Mouse (Mus musculus) liver, embryonic 16.5 days (tissue): Measurements from ENCODE around the gene Cacna1g. TPM values are rescaled to one million over a fixed set of nuclear protein-coding genes. Genes with fewer than 3 reads are reported as not detected.

Source experiments
- ATAC-seq: fragments of 200-750 bp; cut with Nextera tagmentation; 2 replicates; pipeline ENCODE4 v1.8.0; 2017; ENCODE audit warnings: low read depth, mild to moderate bottlenecking, moderate number of reproducible peaks, moderate library complexity
- H3K27ac ChIP-seq: fragments of 300-500 bp; sonication (generic); 2 replicates; pipeline ENCODE4 v1.5.1; 2014; ENCODE audit warnings: mild to moderate bottlenecking, low read length
- H3K27me3 ChIP-seq: fragments of 300-500 bp; sonication (generic); 2 replicates; pipeline ENCODE4 v1.6.1; 2014; ENCODE audit warnings: low read depth, low read length, mixed read lengths; ENCODE audit not compliant: control insufficient read depth, insufficient read depth
- H3K36me3 ChIP-seq: fragments of 300-500 bp; sonication (generic); 2 replicates; pipeline ENCODE4 v1.6.1; 2014; ENCODE audit warnings: mild to moderate bottlenecking; ENCODE audit not compliant: control insufficient read depth, insufficient read depth
- H3K4me1 ChIP-seq: fragments of 300-500 bp; sonication (generic); 2 replicates; pipeline ENCODE4 v1.6.1; 2014; ENCODE audit warnings: low read depth, low read length, mixed read lengths; ENCODE audit not compliant: control insufficient read depth
- H3K4me2 ChIP-seq: fragments of 300-500 bp; sonication (generic); 2 replicates; pipeline ENCODE4 v1.6.1; 2014; ENCODE audit warnings: low read depth, low read length, mixed read lengths
- H3K4me3 ChIP-seq: fragments of 300-500 bp; sonication (generic); 2 replicates; pipeline ENCODE4 v1.5.1; 2014; ENCODE audit warnings: low read depth, mild to moderate bottlenecking, low read length
- H3K9ac ChIP-seq: fragments of 300-500 bp; sonication (generic); 2 replicates; pipeline ENCODE4 v1.6.1; 2014; ENCODE audit warnings: low read depth, low read length
- H3K9me3 ChIP-seq: fragments of 300-500 bp; sonication (generic); replicated peaks from 2 replicates; pipeline ENCODE4 v1.6.1; 2016; ENCODE audit warnings: low read length; ENCODE audit not compliant: control insufficient read depth
- WGBS: fragments of 180-500 bp; shearing (Covaris S2); extraction: QIAGEN DNeasy Blood & Tissue Kit; methylation state at CpG from one replicate; pipeline ENCODE4 v1.1.7; 2014; ENCODE audit not compliant: insufficient replicate concordance; 5-methylcytosine and 5-hydroxymethylcytosine counted together
- polyA plus RNA-seq: library from polyadenylated mRNA; unstranded; fragments of >200 nt; fragmentation: Nextera tagmentation; extraction: Ambion mirVana; gene quantifications from 2 replicates; pipeline ENCODE4 v1.2.1, GENCODE M21; 2015

Gene Cacna1g
- polyA plus RNA-seq, 1 experiment from 2014 or later = 1.9 TPM

- H3K36me3 ChIP-seq = no peaks in the 10 kb centered on the region
- H3K9me3 ChIP-seq = no peaks in the 10 kb centered on the region
- H3K4me3 ChIP-seq = no peak overlapping the region
- 37% methylated on average over 4 of the region's 4 CpGs for WGBS
- no peak overlapping the region for H3K27ac ChIP-seq
- H3K9ac ChIP-seq = no peak overlapping the region
- H3K27me3 ChIP-seq = peaks cover 4% of the 10 kb centered on the region; the same call in 1 of the 2 replicates
- H3K4me1 ChIP-seq = no peaks in the 10 kb centered on the region
- no peak overlapping the region for H3K4me2 ChIP-seq
- ATAC-seq = no peak
These were observed 28.7 kb downstream of the Cacna1g start for GRCm38 (mm10) chr11:94445300-94445699.

- peaks cover 4% of the 10 kb centered on the region; the same call in 1 of the 2 replicates for H3K27me3 ChIP-seq
- no peaks in the 10 kb centered on the region for H3K36me3 ChIP-seq
- H3K4me3 ChIP-seq = no peak overlapping the region
- WGBS = 64% methylated on average over 5 of the region's 5 CpGs
- no peaks in the 10 kb centered on the region for H3K9me3 ChIP-seq
- no peak overlapping the region for H3K27ac ChIP-seq
- H3K4me2 ChIP-seq = no peak overlapping the region
- H3K9ac ChIP-seq = no peak overlapping the region
- ATAC-seq = no peak
- H3K4me1 ChIP-seq = no peaks in the 10 kb centered on the region
These were observed 29.2 kb downstream of the Cacna1g start for GRCm38 (mm10) chr11:94444829-94445228.

- Histone ChIP-seq H3K27ac (no peak overlapping the region), H3K9me3 (no peaks in the 10 kb centered on the region), H3K27me3 (peaks cover 4% of the 10 kb centered on the region; the same call in 1 of the 2 replicates), H3K4me3 (no peak overlapping the region), H3K36me3 (no peaks in the 10 kb centered on the region), H3K4me2 (no peak overlapping the region), H3K9ac (no peak overlapping the region), H3K4me1 (no peaks in the 10 kb centered on the region)
- ATAC-seq = no peak
- whole genome bisulfite sequencing = 65% methylated on average over 9 of the region's 9 CpGs
These were observed 32.2 kb downstream of the Cacna1g start for GRCm38 (mm10) chr11:94441752-94442151.

- H3K9ac ChIP-seq = no peak overlapping the region
- 48% methylated on average over 7 of the region's 7 CpGs for WGBS
- H3K9me3 ChIP-seq = no peaks in the 10 kb centered on the region
- no peak for ATAC-seq
- no peak overlapping the region for H3K27ac ChIP-seq
- H3K4me2 ChIP-seq = no peak overlapping the region
- H3K4me3 ChIP-seq = no peak overlapping the region
- H3K4me1 ChIP-seq = no peaks in the 10 kb centered on the region
- peaks cover 4% of the 10 kb centered on the region; the same call in 1 of the 2 replicates for H3K27me3 ChIP-seq
- no peaks in the 10 kb centered on the region for H3K36me3 ChIP-seq
These were observed 32.9 kb downstream of the Cacna1g start for GRCm38 (mm10) chr11:94441122-94441521.

- Histone ChIP-seq H3K4me2 (no peak overlapping the region), H3K9ac (no peak overlapping the region), H3K36me3 (no peaks in the 10 kb centered on the region), H3K4me1 (no peaks in the 10 kb centered on the region), H3K27me3 (peaks cover 4% of the 10 kb centered on the region; the same call in 1 of the 2 replicates), H3K4me3 (no peak overlapping the region), H3K9me3 (no peaks in the 10 kb centered on the region), H3K27ac (no peak overlapping the region)
- no peak for ATAC-seq
- 82% methylated on average over 6 of the region's 6 CpGs for WGBS
These were observed 33.6 kb downstream of the Cacna1g start for GRCm38 (mm10) chr11:94440421-94440820.

- no peak overlapping the region for H3K4me3 ChIP-seq
- no peak overlapping the region for H3K27ac ChIP-seq
- 28% methylated on average over 9 of the region's 9 CpGs for WGBS
These were observed 44.9 kb downstream of the Cacna1g start for GRCm38 (mm10) chr11:94429011-94429651.

GRCm38 (mm10) chr11:94428091-94428835 lies 45.7 kb downstream of the Cacna1g start:
- Histone ChIP-seq H3K9ac (no peak overlapping the region), H3K27ac (no peak overlapping the region), H3K9me3 (no peaks in the 10 kb centered on the region), H3K27me3 (peaks cover 14% of the 10 kb centered on the region), H3K4me1 (no peaks in the 10 kb centered on the region), H3K4me2 (no peak overlapping the region), H3K36me3 (no peaks in the 10 kb centered on the region), H3K4me3 (no peak overlapping the region)
- no peak for ATAC-seq
- WGBS = 17% methylated on average over 4 of the region's 4 CpGs

More at GRCm38 (mm10) chr11:94429011-94429651, 44.9 kb downstream of the Cacna1g start:
- H3K27me3 ChIP-seq = peaks cover 19% of the 10 kb centered on the region
- H3K4me2 ChIP-seq = no peak overlapping the region
- no peaks in the 10 kb centered on the region for H3K4me1 ChIP-seq
- no peak for ATAC-seq
- no peaks in the 10 kb centered on the region for H3K9me3 ChIP-seq
- H3K36me3 ChIP-seq = no peaks in the 10 kb centered on the region
- no peak overlapping the region for H3K9ac ChIP-seq

GRCm38 (mm10) chr11:94425656-94426055 lies 48.3 kb downstream of the Cacna1g start:
- Histone ChIP-seq H3K27ac (no peak overlapping the region), H3K27me3 (peaks cover 7% of the 10 kb centered on the region; the same call in 1 of the 2 replicates), H3K4me2 (no peak overlapping the region), H3K36me3 (no peaks in the 10 kb centered on the region), H3K4me3 (no peak overlapping the region), H3K4me1 (no peaks in the 10 kb centered on the region), H3K9ac (no peak overlapping the region), H3K9me3 (no peaks in the 10 kb centered on the region)
- WGBS = 41% methylated on average over 14 of the region's 14 CpGs
- no peak for ATAC-seq

- Histone ChIP-seq H3K4me1 (no peaks in the 10 kb centered on the region), H3K4me3 (no peak overlapping the region), H3K9ac (no peak overlapping the region), H3K36me3 (no peaks in the 10 kb centered on the region), H3K4me2 (no peak overlapping the region), H3K27ac (no peak overlapping the region), H3K9me3 (no peaks in the 10 kb centered on the region), H3K27me3 (peaks cover 7% of the 10 kb centered on the region; the same call in 1 of the 2 replicates)
- 28% methylated on average over 5 of the region's 5 CpGs for WGBS
- no peak for ATAC-seq
These were observed 48.8 kb downstream of the Cacna1g start for GRCm38 (mm10) chr11:94425215-94425614.
